Mouse (Mus musculus): ENCODE data around the gene Fat3. TPM values are rescaled to one million over a fixed set of nuclear protein-coding genes. Genes with fewer than 3 reads are reported as not detected.

Fat3 gene
- polyA plus RNA-seq, 1 experiment from 2014 or later: 2.3 TPM

- H3K79me2 ChIP-seq (ENCODE audit: inconsistent target): no peaks in the 10 kb centered on the region
- H3K4me3 ChIP-seq (ENCODE audit: inconsistent target): no peak overlapping the region
- WGBS (ENCODE audit: missing documents): 35% methylated on average over 2 of the region's 2 CpGs
- H3K27ac ChIP-seq: no peak overlapping the region
- no peaks in the 10 kb centered on the region for H3K36me3 ChIP-seq (ENCODE audit: inconsistent target)
These were observed 561.5 kb downstream of the Fat3 start for GRCm38 (mm10) chr9:15939594-15939993.

GRCm38 (mm10) chr9:15937837-15938514 lies 563.1 kb downstream of the Fat3 start:
- Histone ChIP-seq H3K27ac (no peak overlapping the region), H3K36me3 (ENCODE audit: inconsistent target) (no peaks in the 10 kb centered on the region), H3K79me2 (ENCODE audit: inconsistent target) (no peaks in the 10 kb centered on the region), H3K4me3 (ENCODE audit: inconsistent target) (no peak overlapping the region)
- WGBS (ENCODE audit: missing documents): 80% methylated on average over 28 of the region's 28 CpGs

DNA sequence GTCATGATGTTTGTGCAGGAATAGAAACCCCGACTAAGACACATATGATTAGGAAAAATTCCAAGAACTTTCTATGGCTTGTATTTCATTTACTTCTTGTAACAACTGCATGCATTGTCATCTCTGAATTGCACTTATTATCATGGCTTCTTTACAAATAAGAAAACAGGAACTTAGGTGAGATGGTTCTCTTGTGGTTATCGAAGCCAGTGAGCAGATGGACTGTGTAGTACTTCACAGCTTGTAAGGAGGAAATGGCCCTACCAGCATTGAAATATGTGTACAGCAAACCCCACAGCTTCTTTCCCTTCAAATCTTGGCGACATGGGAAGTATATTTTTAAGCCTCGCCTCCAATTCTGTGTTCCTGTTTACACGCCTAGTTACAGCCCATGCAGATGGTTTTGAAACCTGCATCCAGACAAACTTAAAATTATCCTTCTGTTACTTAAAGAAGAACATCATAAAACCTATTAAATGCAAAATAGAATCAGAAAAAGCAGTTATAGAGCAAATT lies 570.1 kb downstream of the Fat3 start:
- Histone ChIP-seq H3K27ac (no peak overlapping the region), H3K4me3 (ENCODE audit: inconsistent target) (no peak overlapping the region)
- WGBS (ENCODE audit: missing documents): 56% methylated on average over 5 of the region's 5 CpGs

DNA sequence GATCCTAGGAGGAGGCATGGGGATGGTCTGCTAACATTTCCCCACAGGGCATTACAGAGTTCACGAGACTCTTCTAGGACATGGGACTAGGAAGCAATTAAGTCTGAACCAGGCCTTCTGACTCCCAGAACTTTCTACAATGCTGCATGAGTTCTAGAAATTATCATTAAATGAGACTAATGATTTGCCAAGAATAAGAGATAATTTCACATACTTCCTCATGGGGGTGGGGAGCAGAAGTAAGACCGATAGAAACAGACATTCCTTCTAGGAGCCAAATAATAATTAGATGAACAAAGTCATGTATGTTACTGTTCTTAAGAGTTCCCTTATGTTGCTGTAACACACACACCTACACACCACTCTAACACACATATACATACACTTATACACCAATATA lies 572.8 kb downstream of the Fat3 start:
- Histone ChIP-seq H3K79me2 (ENCODE audit: inconsistent target) (no peaks in the 10 kb centered on the region), H3K27ac (no peak overlapping the region), H3K36me3 (ENCODE audit: inconsistent target) (no peaks in the 10 kb centered on the region), H3K4me3 (ENCODE audit: inconsistent target) (no peak overlapping the region)
- WGBS (ENCODE audit: missing documents): 85% methylated on average over 2 of the region's 2 CpGs

More for the DNA sequence above, 570.1 kb downstream of the Fat3 start:
- Histone ChIP-seq H3K79me2 (ENCODE audit: inconsistent target) (no peaks in the 10 kb centered on the region), H3K36me3 (ENCODE audit: inconsistent target) (no peaks in the 10 kb centered on the region)

DNA sequence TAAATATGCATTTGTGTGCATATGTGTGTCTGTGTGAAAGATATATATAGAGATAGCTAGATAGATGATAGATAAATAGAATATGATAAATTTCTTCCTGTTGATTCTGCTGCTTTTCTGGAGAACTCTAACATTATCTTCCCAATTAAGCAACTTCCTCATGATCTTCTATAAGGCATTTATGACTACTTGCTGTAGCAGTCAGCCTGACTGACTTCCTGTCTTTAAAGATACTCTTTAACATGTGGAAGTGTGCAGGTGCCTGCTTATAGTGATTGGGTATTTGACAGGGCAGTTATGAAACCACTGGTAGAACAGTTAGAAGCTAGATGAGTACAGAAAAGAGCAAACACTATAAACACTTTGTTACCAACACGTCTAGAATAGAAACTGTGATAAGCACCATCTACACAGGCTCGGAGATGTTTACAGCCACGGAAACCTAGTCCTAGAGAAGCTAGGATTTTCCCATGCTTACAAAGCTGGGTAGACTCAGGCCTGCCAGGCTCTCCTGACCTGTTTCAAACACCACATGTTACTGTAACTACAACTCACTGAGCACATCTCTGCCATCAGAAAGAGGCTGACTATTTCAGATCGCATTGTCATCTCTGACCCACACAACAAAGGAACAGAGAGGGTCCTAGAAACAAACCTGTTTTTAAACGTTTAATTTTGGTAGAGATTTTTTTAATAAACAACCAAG lies 573.6 kb downstream of the Fat3 start:
- H3K79me2 ChIP-seq (ENCODE audit: inconsistent target): no peaks in the 10 kb centered on the region
- 42% methylated on average over 5 of the region's 5 CpGs for WGBS (ENCODE audit: missing documents)

DNA sequence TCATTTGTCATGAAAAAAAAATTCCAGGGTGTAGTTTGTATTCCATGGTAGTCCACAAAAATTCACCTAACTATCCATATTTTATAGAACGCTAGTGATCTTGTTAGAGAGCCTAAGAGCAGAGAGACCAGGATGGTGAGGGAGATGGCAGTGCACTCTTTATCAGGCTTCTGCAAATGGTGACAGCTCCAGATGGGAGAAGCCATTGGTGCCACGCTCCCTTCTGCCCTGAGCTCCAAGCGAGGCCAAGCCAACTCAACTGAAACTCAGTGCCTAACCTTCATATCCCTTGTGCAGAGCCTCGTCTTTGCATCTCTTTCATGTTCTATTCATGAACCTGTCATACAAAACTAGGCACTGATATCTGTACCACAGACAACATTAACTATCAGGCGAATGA lies 575.8 kb downstream of the Fat3 start:
- Histone ChIP-seq H3K4me3 (ENCODE audit: inconsistent target) (no peak overlapping the region), H3K36me3 (ENCODE audit: inconsistent target) (no peaks in the 10 kb centered on the region), H3K79me2 (ENCODE audit: inconsistent target) (no peaks in the 10 kb centered on the region), H3K27ac (no peak overlapping the region)
- 95% methylated on average over 5 of the region's 5 CpGs for WGBS (ENCODE audit: missing documents)

More for the DNA sequence above, 573.6 kb downstream of the Fat3 start:
- Histone ChIP-seq H3K36me3 (ENCODE audit: inconsistent target) (no peaks in the 10 kb centered on the region), H3K27ac (no peak overlapping the region), H3K4me3 (ENCODE audit: inconsistent target) (no peak overlapping the region)

DNA sequence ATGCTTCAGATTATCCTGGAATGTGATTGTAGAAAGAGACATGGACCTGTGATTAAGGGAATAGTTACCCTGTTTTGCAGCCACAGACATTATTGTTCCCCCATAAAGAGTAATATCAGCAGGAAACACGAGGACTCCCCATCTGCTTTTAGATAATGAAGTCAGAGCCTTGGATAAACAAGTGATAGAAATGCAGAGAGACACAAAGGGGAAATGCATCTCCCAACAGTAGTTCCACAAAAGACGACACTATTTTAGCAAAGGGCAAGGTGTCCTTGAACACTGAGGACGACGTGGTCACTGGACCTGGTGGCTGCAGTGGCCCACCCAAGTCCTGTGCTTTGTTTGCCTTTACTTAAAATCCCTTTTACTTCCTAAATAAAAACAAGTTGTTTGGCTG lies 580.8 kb downstream of the Fat3 start:
- Histone ChIP-seq H3K27ac (no peak overlapping the region), H3K79me2 (ENCODE audit: inconsistent target) (no peaks in the 10 kb centered on the region), H3K36me3 (ENCODE audit: inconsistent target) (no peaks in the 10 kb centered on the region), H3K4me3 (ENCODE audit: inconsistent target) (no peak overlapping the region)
- WGBS (ENCODE audit: missing documents): 78% methylated on average over 4 of the region's 4 CpGs

- Histone ChIP-seq H3K36me3 (ENCODE audit: inconsistent target) (no peaks in the 10 kb centered on the region), H3K4me3 (ENCODE audit: inconsistent target) (no peak overlapping the region), H3K27ac (no peak overlapping the region), H3K79me2 (ENCODE audit: inconsistent target) (no peaks in the 10 kb centered on the region)
- 82% methylated on average over 4 of the region's 5 CpGs for WGBS (ENCODE audit: missing documents)
These were observed 581.6 kb downstream of the Fat3 start for GRCm38 (mm10) chr9:15919373-15920005.

DNA sequence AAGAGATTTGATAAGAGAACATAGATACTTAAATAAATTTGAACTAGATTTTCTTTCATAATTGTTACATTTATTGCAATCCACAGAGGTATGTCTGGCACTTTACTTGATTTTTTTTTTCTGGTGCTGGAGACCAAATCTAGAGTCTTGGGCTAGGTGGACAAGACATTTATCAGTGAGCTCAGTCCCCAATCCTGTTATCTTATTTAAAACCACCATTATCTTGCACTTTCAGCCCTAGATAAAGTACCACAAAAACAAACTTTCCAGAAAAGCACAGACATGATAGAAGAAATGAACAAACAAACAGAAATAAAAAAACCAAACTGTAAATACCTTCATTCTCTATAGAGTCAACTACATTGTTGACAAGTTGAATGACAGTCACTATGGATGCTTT lies 584.5 kb downstream of the Fat3 start:
- Histone ChIP-seq H3K36me3 (ENCODE audit: inconsistent target) (no peaks in the 10 kb centered on the region), H3K4me3 (ENCODE audit: inconsistent target) (no peak overlapping the region), H3K79me2 (ENCODE audit: inconsistent target) (no peaks in the 10 kb centered on the region), H3K27ac (no peak overlapping the region)

- 100% methylated on average over 1 of the region's 1 CpGs for WGBS (ENCODE audit: missing documents)
- Histone ChIP-seq H3K4me3 (ENCODE audit: inconsistent target) (no peak overlapping the region), H3K27ac (no peak overlapping the region), H3K36me3 (ENCODE audit: inconsistent target) (no peaks in the 10 kb centered on the region), H3K79me2 (ENCODE audit: inconsistent target) (no peaks in the 10 kb centered on the region)
These were observed 588.4 kb downstream of the Fat3 start for GRCm38 (mm10) chr9:15912735-15913134.

GRCm38 (mm10) chr9:15909397-15910113 lies 591.5 kb downstream of the Fat3 start:
- no peaks in the 10 kb centered on the region for H3K79me2 ChIP-seq (ENCODE audit: inconsistent target)
- H3K27ac ChIP-seq: no peak overlapping the region
- H3K4me3 ChIP-seq (ENCODE audit: inconsistent target): no peak overlapping the region
- H3K36me3 ChIP-seq (ENCODE audit: inconsistent target): no peaks in the 10 kb centered on the region
- WGBS (ENCODE audit: missing documents): 72% methylated on average over 2 of the region's 2 CpGs

GRCm38 (mm10) chr9:15903948-15904750 lies 596.9 kb downstream of the Fat3 start:
- 78% methylated on average over 9 of the region's 9 CpGs for whole genome bisulfite sequencing (ENCODE audit: missing documents)
- Histone ChIP-seq H3K36me3 (ENCODE audit: inconsistent target) (no peaks in the 10 kb centered on the region), H3K27ac (no peak overlapping the region), H3K79me2 (ENCODE audit: inconsistent target) (no peaks in the 10 kb centered on the region), H3K4me3 (ENCODE audit: inconsistent target) (no peak overlapping the region)

- H3K4me3 ChIP-seq (ENCODE audit: inconsistent target): no peak overlapping the region
- no peaks in the 10 kb centered on the region for H3K36me3 ChIP-seq (ENCODE audit: inconsistent target)
- no peaks in the 10 kb centered on the region for H3K79me2 ChIP-seq (ENCODE audit: inconsistent target)
- WGBS (ENCODE audit: missing documents): 93% methylated on average over 2 of the region's 2 CpGs
- H3K27ac ChIP-seq: no peak overlapping the region
These were observed 603.0 kb downstream of the Fat3 start for GRCm38 (mm10) chr9:15898112-15898511.

GRCm38 (mm10) chr9:15886756-15887155 lies 614.3 kb downstream of the Fat3 start:
- no peaks in the 10 kb centered on the region for H3K36me3 ChIP-seq (ENCODE audit: inconsistent target)
- 80% methylated on average over 5 of the region's 5 CpGs for WGBS (ENCODE audit: missing documents)
- no peak overlapping the region for H3K4me3 ChIP-seq (ENCODE audit: inconsistent target)
- H3K79me2 ChIP-seq (ENCODE audit: inconsistent target): no peaks in the 10 kb centered on the region
- no peak overlapping the region for H3K27ac ChIP-seq

All from macrophage (primary cell).